Mouse (Mus musculus) thymus, adult 18-20 months (tissue): ENCODE results near the gene Apol9a.

Source experiments
- DNase-seq, 2 experiments: peaks; one replicate each; pipeline ENCODE4 v3.0.0; 2022; ENCODE audit warnings: mixed read lengths in 2 of 2

Gene Apol9a

GRCm38 (mm10) chr15:77376920-77377319, 34.0 kb downstream of the Apol9a start:
- no peak for DNase-seq

DNA sequence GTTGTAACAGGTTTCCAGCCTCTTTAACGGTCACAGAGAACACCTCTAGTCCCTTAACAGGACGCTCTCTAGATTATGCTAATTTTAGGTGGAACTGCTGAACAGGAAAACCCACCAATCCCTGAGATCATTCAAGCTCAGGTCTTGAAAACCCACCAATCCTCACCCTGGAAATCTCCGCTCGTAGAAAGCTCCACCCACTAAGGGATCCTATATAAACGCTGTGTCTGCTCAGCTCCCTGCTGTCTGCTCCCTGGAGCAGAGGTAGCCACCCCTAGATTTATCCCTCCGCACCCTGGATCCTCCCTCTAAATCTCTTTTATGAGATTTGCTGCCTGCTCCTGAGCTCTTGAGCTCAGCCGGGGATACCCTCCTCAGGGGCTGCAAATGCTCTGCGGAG, 40.3 kb downstream of the Apol9a start:
- no peak for DNase-seq

GRCm38 (mm10) chr15:77369981-77370380, 41.0 kb downstream of the Apol9a start:
- no peak for DNase-seq

GRCm38 (mm10) chr15:77368818-77369320, 42.1 kb downstream of the Apol9a start:
- DNase-seq = no peak

- DNase-seq = peak; percentile 71 to 77
These were observed 42.8 kb downstream of the Apol9a start for GRCm38 (mm10) chr15:77368148-77368547.

- DNase-seq = peak in 1 of 2 experiments; percentile 17
These were observed 43.4 kb downstream of the Apol9a start for GRCm38 (mm10) chr15:77367504-77367903.

GRCm38 (mm10) chr15:77366706-77367484, 44.0 kb downstream of the Apol9a start:
- DNase-seq = peak; percentile 23 to 28

GRCm38 (mm10) chr15:77365700-77366570, 45.0 kb downstream of the Apol9a start:
- DNase-seq = no peak

DNA sequence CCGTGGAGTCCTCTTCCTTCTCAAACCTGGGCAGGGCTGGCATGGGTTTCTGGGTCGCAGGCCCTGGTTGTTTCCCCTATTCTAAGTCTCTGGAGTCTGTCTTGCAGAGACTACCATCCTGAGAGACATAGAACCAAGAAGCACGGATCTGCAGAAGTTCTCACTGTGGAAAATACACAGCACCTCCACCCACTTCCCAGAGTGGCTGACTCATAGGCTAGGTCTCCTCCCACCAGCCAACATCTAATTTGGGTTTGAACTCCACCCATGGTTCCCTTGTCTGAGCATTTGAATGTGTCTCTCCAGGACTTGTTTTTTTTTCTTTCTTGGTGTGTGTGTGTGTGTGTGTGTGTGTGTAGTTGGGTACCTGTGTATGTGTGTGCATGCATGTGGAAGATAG, 46.9 kb downstream of the Apol9a start:
- DNase-seq = no peak

DNA sequence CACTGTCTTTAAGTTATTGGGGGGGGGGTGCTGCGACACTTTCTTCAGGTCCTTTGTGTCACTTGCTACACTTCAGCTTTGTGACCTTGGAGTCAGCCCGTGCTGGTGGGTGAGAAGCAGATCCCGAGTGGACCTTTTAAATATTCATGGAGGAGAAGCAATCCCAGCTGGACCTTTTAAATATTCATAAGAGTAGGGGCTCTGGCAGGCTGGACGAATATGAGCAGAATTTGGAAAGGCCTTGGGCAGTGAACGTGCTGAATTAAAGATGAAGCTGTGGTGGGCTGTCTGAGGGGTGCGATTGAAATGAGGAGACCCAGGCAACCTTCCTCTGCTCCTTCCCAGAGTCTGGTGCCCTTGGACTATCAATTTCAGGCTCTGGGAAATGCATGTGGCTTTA, 47.4 kb downstream of the Apol9a start:
- DNase-seq = no peak

DNA sequence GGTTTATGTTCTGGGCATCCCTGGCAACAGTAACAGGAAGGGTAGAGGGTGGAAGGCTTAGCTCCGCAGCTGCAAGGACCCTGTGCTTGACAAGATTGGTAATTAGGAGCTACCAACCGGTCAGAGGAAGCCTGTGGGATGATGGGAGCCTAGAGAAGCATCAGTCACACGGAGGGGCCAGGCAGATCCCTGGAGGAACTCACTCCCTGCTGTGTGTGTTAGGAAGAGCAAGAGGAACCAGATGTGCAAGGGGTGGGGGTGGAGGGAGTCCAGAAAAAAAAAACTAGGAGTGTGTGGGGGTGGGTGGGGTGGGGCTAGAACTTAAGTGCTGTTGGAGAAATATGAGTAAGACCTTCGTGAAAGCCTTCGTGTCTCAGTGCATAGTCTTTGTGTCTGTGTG, 48.0 kb downstream of the Apol9a start:
- no peak for DNase-seq

- no peak for DNase-seq
These were observed 51.0 kb downstream of the Apol9a start for GRCm38 (mm10) chr15:77359905-77360304.

GRCm38 (mm10) chr15:77359486-77359885, 51.4 kb downstream of the Apol9a start:
- no peak for DNase-seq

DNA sequence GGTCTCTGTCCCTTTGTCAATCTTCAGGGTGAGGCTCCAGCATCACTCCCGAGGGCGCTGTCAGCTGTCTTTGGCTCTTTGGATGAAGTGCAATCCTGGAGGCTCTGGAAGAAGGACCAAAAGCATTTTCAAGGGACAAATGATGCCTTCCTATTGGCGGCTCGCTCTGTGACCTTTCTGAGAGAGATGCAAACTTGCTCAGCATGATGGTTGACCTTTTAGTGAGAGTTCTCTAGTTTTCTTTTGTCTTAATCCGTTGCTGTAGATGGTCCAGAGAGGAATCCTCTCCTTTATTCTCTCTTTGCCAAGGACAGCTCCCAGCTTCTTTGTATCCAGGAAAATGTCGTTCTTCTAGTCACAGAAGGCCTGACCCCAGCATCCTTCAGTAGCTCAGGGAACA, 51.9 kb downstream of the Apol9a start:
- no peak for DNase-seq

GRCm38 (mm10) chr15:77358320-77359040, 52.5 kb downstream of the Apol9a start:
- DNase-seq = peak; percentile 23 to 37

GRCm38 (mm10) chr15:77356248-77356810, 54.6 kb downstream of the Apol9a start:
- DNase-seq = no peak

- DNase-seq = no peak
These were observed 55.9 kb downstream of the Apol9a start for GRCm38 (mm10) chr15:77354848-77355551.

DNA sequence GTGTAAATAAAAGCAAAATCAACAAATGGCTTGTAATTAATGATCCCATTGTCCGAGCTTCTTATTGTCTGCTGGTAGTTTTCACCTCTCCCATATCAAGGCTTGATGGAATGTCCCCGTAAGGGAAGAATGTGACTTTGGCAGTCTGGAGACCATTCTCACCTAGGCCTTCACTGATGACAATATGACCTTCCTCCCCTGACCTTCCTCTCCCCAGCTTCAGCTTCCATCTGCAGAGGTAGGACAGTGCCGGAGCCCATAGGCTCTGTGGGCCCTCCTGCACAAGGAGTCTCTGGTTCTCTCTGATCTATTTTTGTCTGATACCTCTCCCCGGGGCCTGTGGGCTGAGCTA, 56.5 kb downstream of the Apol9a start:
- no peak for DNase-seq
